Mouse (Mus musculus): ENCODE measurements around the gene Pla2g15. TPM values are rescaled to one million over a fixed set of nuclear protein-coding genes. Genes with fewer than 3 reads are reported as not detected.

Gene Pla2g15
- 6.6 and 8.7 TPM in 2 replicates for polyA plus RNA-seq (2014; fragmentation: Nextera tagmentation; extraction: Ambion mirVana)

DNA sequence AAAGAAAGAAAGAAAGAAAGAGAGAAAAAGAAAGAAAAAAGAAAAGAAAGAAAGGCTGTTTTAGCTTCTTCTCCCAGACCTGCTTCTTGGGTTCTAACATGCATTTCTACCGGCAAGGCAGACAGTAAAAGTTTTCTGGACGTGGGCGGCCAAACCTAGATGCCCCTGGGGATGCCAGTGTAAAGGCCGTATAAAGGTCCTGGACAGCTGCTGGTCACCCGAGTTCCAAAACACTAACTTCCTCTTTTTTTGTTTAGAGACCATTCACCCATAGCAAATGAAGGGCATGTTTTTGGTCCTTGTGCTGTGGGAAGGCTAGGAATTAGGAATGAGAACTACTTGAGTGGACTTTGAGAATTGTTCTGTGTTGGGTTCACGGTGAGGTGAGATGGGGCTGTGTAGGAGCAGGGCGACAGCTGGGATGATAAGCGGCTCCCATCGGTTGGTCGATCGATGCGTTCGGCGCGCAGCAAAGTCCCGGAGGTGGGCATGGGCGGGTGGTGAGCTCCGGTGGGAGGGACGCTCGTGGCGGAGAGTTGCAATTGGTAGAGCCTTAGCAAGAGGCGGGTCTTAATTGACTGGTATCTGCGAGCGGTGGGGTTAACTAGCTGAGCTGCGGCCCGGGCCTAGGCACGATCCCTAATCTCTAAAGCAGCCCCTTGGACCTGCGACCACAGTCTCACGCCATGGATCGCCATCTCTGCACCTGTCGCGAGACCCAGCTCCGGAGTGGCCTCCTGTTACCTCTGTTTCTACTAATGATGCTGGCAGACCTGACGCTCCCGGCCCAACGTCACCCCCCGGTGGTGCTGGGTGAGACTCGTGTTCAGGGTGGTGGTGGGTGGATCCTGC is at the start of gene Pla2g15:
TSS of gene Pla2g15 (plus strand) at position 599 of the 852 bp plus-strand sequence.
- peak; percentile 95 for DNase-seq (ENCODE audit: low spot score)
- peak; percentile 94 for ATAC-seq (replicated peaks; ENCODE audit: insufficient number of reproducible peaks, low FRiP score, low TSS enrichment, low read depth)
- Histone ChIP-seq H3K27me3 (ENCODE audit: control insufficient read depth, insufficient read depth, low read length) (no peaks in the 10 kb centered on the region), H3K9me3 (replicated peaks; ENCODE audit: control insufficient read depth, low read length) (no peaks in the 10 kb centered on the region), H3K4me1 (ENCODE audit: control insufficient read depth, insufficient read depth, low read length) (no peaks in the 10 kb centered on the region), H3K9ac (replicated peaks; ENCODE audit: low read length) (peak within 1 kb of the TSS; percentile 69), H3K27ac (replicated peaks; ENCODE audit: low read depth, low read length) (no peak within 1 kb of the TSS), H3K4me2 (ENCODE audit: low read depth, low read length) (peak within 1 kb of the TSS; percentile 67), H3K36me3 (replicated peaks; ENCODE audit: control insufficient read depth, insufficient read depth, low read depth, low read length) (no peaks in the 10 kb centered on the region), H3K4me3 (ENCODE audit: low read depth, low read length) (peak within 1 kb of the TSS; percentile 64)
- 4% methylated on average over 38 of the region's 38 CpGs for WGBS

DNA sequence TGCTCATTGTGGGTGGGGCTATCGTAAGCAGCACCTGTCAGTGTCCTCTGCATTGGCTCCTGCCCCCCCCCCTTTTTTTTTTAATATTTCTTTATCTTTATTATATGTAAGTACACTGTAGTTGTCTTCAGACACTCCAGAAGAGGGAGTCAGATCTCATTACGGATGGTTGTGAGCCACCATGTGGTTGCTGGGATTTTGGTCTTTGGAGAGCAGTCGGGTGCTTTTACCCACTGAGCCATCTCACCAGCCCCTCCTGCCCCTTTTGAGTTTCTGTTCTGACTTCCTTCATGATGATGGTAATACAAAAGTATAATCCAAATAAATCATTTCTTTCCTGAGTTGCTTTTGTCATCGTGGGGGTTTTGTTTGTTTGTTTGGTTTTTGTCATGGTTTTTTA is 47.9 kb upstream of the Pla2g15 start:
- no peaks in the 10 kb centered on the region for H3K4me1 ChIP-seq (ENCODE audit: control insufficient read depth, insufficient read depth, low read length)
- H3K36me3 ChIP-seq (replicated peaks; ENCODE audit: control insufficient read depth, insufficient read depth, low read depth, low read length), result no peaks in the 10 kb centered on the region
- no peak overlapping the region for H3K4me3 ChIP-seq (ENCODE audit: low read depth, low read length)
- DNase-seq (ENCODE audit: low spot score), result no peak
- ATAC-seq (replicated peaks; ENCODE audit: insufficient number of reproducible peaks, low FRiP score, low TSS enrichment, low read depth), result no peak
- no peaks in the 10 kb centered on the region for H3K9me3 ChIP-seq (replicated peaks; ENCODE audit: control insufficient read depth, low read length)
- no peak overlapping the region for H3K4me2 ChIP-seq (ENCODE audit: low read depth, low read length)
- no peak overlapping the region for H3K27ac ChIP-seq (replicated peaks; ENCODE audit: low read depth, low read length)
- 93% methylated on average over 4 of the region's 4 CpGs for WGBS
- no peak overlapping the region for H3K9ac ChIP-seq (replicated peaks; ENCODE audit: low read length)
- H3K27me3 ChIP-seq (ENCODE audit: control insufficient read depth, insufficient read depth, low read length), result no peaks in the 10 kb centered on the region

DNA sequence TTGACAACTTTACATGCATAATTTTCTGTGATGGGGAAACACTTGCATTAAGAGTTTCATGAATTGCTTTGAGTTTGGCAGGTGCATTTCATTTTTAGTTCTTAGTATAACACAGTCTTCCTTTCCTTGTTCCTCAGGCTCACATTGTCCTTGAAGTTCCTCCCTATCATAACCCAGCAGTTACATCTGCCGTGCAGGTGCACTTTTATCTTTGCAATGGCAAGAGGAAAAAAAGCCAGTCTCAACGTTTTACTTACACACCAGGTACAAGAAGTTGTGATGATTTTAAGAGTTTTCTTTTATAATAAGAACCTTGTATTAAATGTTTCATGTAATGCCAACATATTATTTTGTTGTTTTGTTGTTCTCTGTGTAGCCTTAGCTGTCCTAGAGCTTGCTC is 46.3 kb upstream of the Pla2g15 start:
- Histone ChIP-seq H3K27me3 (ENCODE audit: control insufficient read depth, insufficient read depth, low read length) (no peaks in the 10 kb centered on the region), H3K9me3 (replicated peaks; ENCODE audit: control insufficient read depth, low read length) (no peaks in the 10 kb centered on the region), H3K4me1 (ENCODE audit: control insufficient read depth, insufficient read depth, low read length) (no peaks in the 10 kb centered on the region), H3K9ac (replicated peaks; ENCODE audit: low read length) (no peak overlapping the region), H3K4me2 (ENCODE audit: low read depth, low read length) (no peak overlapping the region), H3K36me3 (replicated peaks; ENCODE audit: control insufficient read depth, insufficient read depth, low read depth, low read length) (peaks cover 6% of the 10 kb centered on the region; the same call in 1 of the 2 replicates), H3K4me3 (ENCODE audit: low read depth, low read length) (no peak overlapping the region), H3K27ac (replicated peaks; ENCODE audit: low read depth, low read length) (no peak overlapping the region)
- no peak for DNase-seq (ENCODE audit: low spot score)
- ATAC-seq (replicated peaks; ENCODE audit: insufficient number of reproducible peaks, low FRiP score, low TSS enrichment, low read depth), result no peak
- WGBS, result 91% methylated on average over 2 of the region's 2 CpGs

DNA sequence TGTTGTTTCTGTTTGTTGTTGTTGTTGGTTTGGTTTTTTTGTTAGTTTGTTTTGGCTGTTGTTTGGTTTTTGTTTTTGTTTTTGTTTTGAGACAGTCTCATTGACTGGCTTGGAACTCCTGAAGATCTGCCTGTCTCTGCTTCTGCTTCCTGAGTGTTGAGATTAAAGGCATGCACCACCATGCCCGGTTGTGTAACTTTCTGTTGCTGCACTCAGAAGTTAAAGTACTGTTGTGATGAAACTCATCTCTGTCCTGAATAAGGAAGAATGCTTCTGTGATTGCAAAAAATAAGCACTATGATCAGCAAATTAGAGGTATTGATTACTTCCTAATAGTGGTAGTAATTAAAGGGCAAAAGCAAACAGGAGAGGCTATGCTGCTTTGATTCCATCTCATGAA is 44.0 kb upstream of the Pla2g15 start:
- Histone ChIP-seq H3K27me3 (ENCODE audit: control insufficient read depth, insufficient read depth, low read length) (no peaks in the 10 kb centered on the region), H3K9me3 (replicated peaks; ENCODE audit: control insufficient read depth, low read length) (no peaks in the 10 kb centered on the region), H3K9ac (replicated peaks; ENCODE audit: low read length) (no peak overlapping the region), H3K4me1 (ENCODE audit: control insufficient read depth, insufficient read depth, low read length) (no peaks in the 10 kb centered on the region), H3K4me2 (ENCODE audit: low read depth, low read length) (no peak overlapping the region), H3K36me3 (replicated peaks; ENCODE audit: control insufficient read depth, insufficient read depth, low read depth, low read length) (peaks cover 6% of the 10 kb centered on the region; the same call in 1 of the 2 replicates), H3K4me3 (ENCODE audit: low read depth, low read length) (no peak overlapping the region), H3K27ac (replicated peaks; ENCODE audit: low read depth, low read length) (no peak overlapping the region)
- DNase-seq (ENCODE audit: low spot score) (no peak), ATAC-seq (replicated peaks; ENCODE audit: insufficient number of reproducible peaks, low FRiP score, low TSS enrichment, low read depth) (no peak)
- WGBS, result 87% methylated on average over 1 of the region's 1 CpGs

DNA sequence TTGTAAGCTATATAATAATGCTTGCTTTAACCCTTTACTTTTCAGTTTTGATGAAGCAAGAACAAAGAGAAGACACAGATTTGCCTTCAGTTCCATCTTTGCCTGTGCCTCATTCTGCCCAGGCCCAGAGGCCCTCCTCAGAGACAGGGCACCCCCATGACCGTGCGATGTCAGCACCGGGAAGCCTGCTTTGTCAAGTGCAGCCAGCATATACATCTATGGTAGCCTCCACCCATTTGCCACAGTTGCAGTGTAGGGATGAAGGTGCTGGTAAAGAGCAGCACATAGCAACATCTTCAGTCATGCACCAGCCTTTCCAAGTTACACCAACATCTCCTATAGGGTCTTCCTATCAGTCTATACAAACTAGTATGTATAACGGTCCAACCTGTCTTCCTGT is 42.1 kb upstream of the Pla2g15 start:
- Histone ChIP-seq H3K4me1 (ENCODE audit: control insufficient read depth, insufficient read depth, low read length) (no peaks in the 10 kb centered on the region), H3K4me2 (ENCODE audit: low read depth, low read length) (no peak overlapping the region), H3K27me3 (ENCODE audit: control insufficient read depth, insufficient read depth, low read length) (no peaks in the 10 kb centered on the region), H3K27ac (replicated peaks; ENCODE audit: low read depth, low read length) (no peak overlapping the region), H3K36me3 (replicated peaks; ENCODE audit: control insufficient read depth, insufficient read depth, low read depth, low read length) (peaks cover 6% of the 10 kb centered on the region; the same call in 1 of the 2 replicates), H3K4me3 (ENCODE audit: low read depth, low read length) (no peak overlapping the region), H3K9ac (replicated peaks; ENCODE audit: low read length) (no peak overlapping the region), H3K9me3 (replicated peaks; ENCODE audit: control insufficient read depth, low read length) (no peaks in the 10 kb centered on the region)
- DNase-seq (ENCODE audit: low spot score) (no peak), ATAC-seq (replicated peaks; ENCODE audit: insufficient number of reproducible peaks, low FRiP score, low TSS enrichment, low read depth) (no peak)
- WGBS, result 100% methylated on average over 4 of the region's 4 CpGs

DNA sequence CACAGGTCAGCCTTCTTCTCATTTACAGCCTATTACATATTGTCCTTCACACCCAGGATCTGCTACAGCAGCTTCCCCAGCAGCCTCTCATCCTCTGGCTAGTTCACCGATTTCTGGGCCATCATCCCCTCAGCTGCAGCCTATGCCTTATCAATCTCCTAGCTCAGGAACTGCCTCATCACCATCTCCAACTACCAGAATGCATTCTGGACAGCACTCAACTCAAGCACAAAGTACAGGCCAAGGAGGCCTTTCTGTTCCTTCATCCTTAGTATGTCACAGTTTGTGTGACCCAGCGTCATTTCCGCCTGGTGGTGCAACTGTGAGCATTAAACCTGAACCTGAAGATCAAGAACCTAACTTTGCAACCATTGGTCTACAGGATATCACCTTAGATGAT is 41.5 kb upstream of the Pla2g15 start:
- Histone ChIP-seq H3K4me3 (ENCODE audit: low read depth, low read length) (no peak overlapping the region), H3K27me3 (ENCODE audit: control insufficient read depth, insufficient read depth, low read length) (no peaks in the 10 kb centered on the region), H3K4me1 (ENCODE audit: control insufficient read depth, insufficient read depth, low read length) (no peaks in the 10 kb centered on the region), H3K27ac (replicated peaks; ENCODE audit: low read depth, low read length) (no peak overlapping the region), H3K4me2 (ENCODE audit: low read depth, low read length) (no peak overlapping the region), H3K9ac (replicated peaks; ENCODE audit: low read length) (no peak overlapping the region), H3K9me3 (replicated peaks; ENCODE audit: control insufficient read depth, low read length) (no peaks in the 10 kb centered on the region), H3K36me3 (replicated peaks; ENCODE audit: control insufficient read depth, insufficient read depth, low read depth, low read length) (peaks cover 6% of the 10 kb centered on the region; the same call in 1 of the 2 replicates)
- 89% methylated on average over 3 of the region's 3 CpGs for WGBS
- DNase-seq (ENCODE audit: low spot score) (no peak), ATAC-seq (replicated peaks; ENCODE audit: insufficient number of reproducible peaks, low FRiP score, low TSS enrichment, low read depth) (no peak)

DNA sequence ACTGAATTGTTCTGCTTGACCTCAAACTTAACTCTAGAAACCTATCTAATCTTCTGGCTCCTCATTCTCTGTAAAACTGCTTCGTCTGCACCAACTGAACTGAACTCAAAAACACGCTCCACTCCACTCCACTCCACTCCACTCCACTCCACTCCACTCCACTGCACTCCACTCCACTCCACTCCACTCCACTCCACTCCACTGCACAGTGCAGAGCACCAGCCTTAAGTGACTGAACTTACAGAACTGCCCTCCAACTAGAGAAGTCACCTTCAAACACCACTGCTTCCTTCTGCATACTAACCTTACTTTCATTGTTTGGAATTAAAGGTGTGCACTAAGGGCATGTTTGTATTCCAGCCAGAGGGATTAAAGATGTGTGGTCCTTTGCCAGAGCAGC is 38.2 kb upstream of the Pla2g15 start:
- ATAC-seq (replicated peaks; ENCODE audit: insufficient number of reproducible peaks, low FRiP score, low TSS enrichment, low read depth) (no peak), DNase-seq (ENCODE audit: low spot score) (no peak)
- Histone ChIP-seq H3K27ac (replicated peaks; ENCODE audit: low read depth, low read length) (no peak overlapping the region), H3K9me3 (replicated peaks; ENCODE audit: control insufficient read depth, low read length) (no peaks in the 10 kb centered on the region), H3K27me3 (ENCODE audit: control insufficient read depth, insufficient read depth, low read length) (no peaks in the 10 kb centered on the region), H3K9ac (replicated peaks; ENCODE audit: low read length) (no peak overlapping the region), H3K4me1 (ENCODE audit: control insufficient read depth, insufficient read depth, low read length) (no peaks in the 10 kb centered on the region), H3K36me3 (replicated peaks; ENCODE audit: control insufficient read depth, insufficient read depth, low read depth, low read length) (peaks cover 6% of the 10 kb centered on the region; the same call in 1 of the 2 replicates), H3K4me2 (ENCODE audit: low read depth, low read length) (no peak overlapping the region), H3K4me3 (ENCODE audit: low read depth, low read length) (no peak overlapping the region)
- 93% methylated on average over 2 of the region's 2 CpGs for WGBS

DNA sequence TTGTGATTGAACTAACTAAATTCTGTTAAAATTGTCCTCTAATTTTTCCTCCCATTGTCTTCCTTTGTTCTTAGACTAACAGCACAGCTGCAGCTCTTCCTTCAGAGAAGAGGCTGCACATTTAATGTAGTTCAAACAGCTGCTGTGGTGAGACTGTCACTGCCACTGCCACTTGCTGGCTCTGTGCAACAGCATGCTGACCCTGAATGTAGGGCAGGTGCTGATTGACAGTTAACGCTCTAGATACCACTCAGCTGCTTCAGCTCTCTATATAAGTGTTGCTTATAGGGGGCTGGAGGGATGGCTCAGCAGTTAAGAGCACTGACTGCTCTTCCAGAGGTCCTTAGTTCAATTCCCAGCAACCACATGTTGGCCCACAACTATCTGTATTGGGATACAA is 37.7 kb upstream of the Pla2g15 start:
- no peak overlapping the region for H3K9ac ChIP-seq (replicated peaks; ENCODE audit: low read length)
- H3K27ac ChIP-seq (replicated peaks; ENCODE audit: low read depth, low read length), result no peak overlapping the region
- ATAC-seq (replicated peaks; ENCODE audit: insufficient number of reproducible peaks, low FRiP score, low TSS enrichment, low read depth) (no peak), DNase-seq (ENCODE audit: low spot score) (no peak)
- H3K9me3 ChIP-seq (replicated peaks; ENCODE audit: control insufficient read depth, low read length), result no peaks in the 10 kb centered on the region
- WGBS, result 95% methylated on average over 1 of the region's 1 CpGs
- no peaks in the 10 kb centered on the region for H3K27me3 ChIP-seq (ENCODE audit: control insufficient read depth, insufficient read depth, low read length)
- no peak overlapping the region for H3K4me2 ChIP-seq (ENCODE audit: low read depth, low read length)
- H3K4me3 ChIP-seq (ENCODE audit: low read depth, low read length), result no peak overlapping the region
- H3K4me1 ChIP-seq (ENCODE audit: control insufficient read depth, insufficient read depth, low read length), result no peaks in the 10 kb centered on the region
- peaks cover 6% of the 10 kb centered on the region; the same call in 1 of the 2 replicates for H3K36me3 ChIP-seq (replicated peaks; ENCODE audit: control insufficient read depth, insufficient read depth, low read depth, low read length)

All from embryonic facial prominence, embryonic 11.5 days (tissue).